Mouse (Mus musculus) neural tube, embryonic 11.5 days (tissue): ENCODE measurements at regions not wholly inside any gene's neighbourhood (a gene's known extent, or its start where the extent isn't known, plus 50 kb on each side); places are given as distances from the start of the nearest gene placed in this dataset.

ENCODE experiments used
- ATAC-seq: fragments of 200-750 bp; cut with Nextera tagmentation; 2 replicates; pipeline ENCODE4 v1.8.0; 2017; ENCODE audit warnings: moderate number of reproducible peaks, mild to moderate bottlenecking, moderate TSS enrichment, moderate library complexity; ENCODE audit not compliant: insufficient read depth, low FRiP score, low TSS enrichment
- DNase-seq: peaks from one replicate; pipeline ENCODE4 v3.0.0-alpha.2; 2015; ENCODE audit warnings: low spot score
- H3K27ac ChIP-seq: fragments of 300-500 bp; sonication (generic); 2 replicates; pipeline ENCODE4 v1.5.1; 2014; ENCODE audit warnings: low read depth, mild to moderate bottlenecking, low read length
- H3K27me3 ChIP-seq: fragments of 300-500 bp; sonication (generic); 2 replicates; pipeline ENCODE4 v1.6.1; 2014; ENCODE audit warnings: mild to moderate bottlenecking, low read length, mixed read lengths; ENCODE audit not compliant: control insufficient read depth, insufficient read depth
- H3K36me3 ChIP-seq: fragments of 300-500 bp; sonication (generic); 2 replicates; pipeline ENCODE4 v1.6.1; 2014; ENCODE audit warnings: mild to moderate bottlenecking, low read length, moderate library complexity, mixed read lengths; ENCODE audit not compliant: control insufficient read depth, insufficient read depth
- H3K4me1 ChIP-seq: fragments of 300-500 bp; sonication (generic); 2 replicates; pipeline ENCODE4 v1.6.1; 2014; ENCODE audit warnings: low read length, mixed read lengths; ENCODE audit not compliant: control insufficient read depth, insufficient read depth
- H3K4me2 ChIP-seq: fragments of 300-500 bp; sonication (generic); 2 replicates; pipeline ENCODE4 v1.6.1; 2014; ENCODE audit warnings: low read depth, mild to moderate bottlenecking, moderate library complexity
- H3K4me3 ChIP-seq: fragments of 300-500 bp; sonication (generic); 2 replicates; pipeline ENCODE4 v1.5.1; 2014; ENCODE audit warnings: low read depth, low read length
- H3K9ac ChIP-seq: fragments of 300-500 bp; sonication (generic); 2 replicates; pipeline ENCODE4 v1.6.1; 2014; ENCODE audit warnings: mild to moderate bottlenecking, low read length
- H3K9me3 ChIP-seq: fragments of 300-500 bp; sonication (generic); 2 replicates; pipeline ENCODE4 v1.6.1; 2016; ENCODE audit warnings: low read length; ENCODE audit not compliant: control insufficient read depth
- WGBS: fragments of 180-500 bp; shearing (Covaris S2); extraction: QIAGEN DNeasy Blood & Tissue Kit; methylation state at CpG from one replicate; pipeline ENCODE4 v1.1.7; 2014; 5-methylcytosine and 5-hydroxymethylcytosine counted together

GRCm38 (mm10) chr14:80482771-80483170, 498.9 kb downstream of the Olfm4 start:
- no peak for ATAC-seq
- 87% methylated on average over 3 of the region's 3 CpGs for WGBS
- H3K27me3 ChIP-seq, result no peaks in the 10 kb centered on the region

DNA sequence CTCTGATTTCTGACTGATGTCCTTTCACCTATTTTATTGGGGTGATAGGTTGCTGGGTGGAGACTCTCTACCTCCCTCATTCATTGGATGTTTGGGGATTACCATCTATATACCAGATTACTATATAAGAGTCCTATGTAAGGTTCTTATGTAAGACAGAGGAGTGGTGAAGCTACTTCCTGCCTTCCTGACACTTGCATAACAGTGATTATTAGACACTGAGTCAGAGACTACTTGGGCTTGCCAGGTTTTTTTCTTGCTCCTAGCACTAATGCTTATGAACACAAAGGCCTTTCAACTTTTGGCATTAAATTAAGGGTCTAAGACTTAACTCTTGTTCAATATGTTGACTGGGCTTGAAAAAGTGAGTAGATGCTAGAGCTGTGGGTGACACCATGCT, 500.4 kb downstream of the Olfm4 start:
- Histone ChIP-seq H3K4me1 (no peaks in the 10 kb centered on the region), H3K36me3 (no peaks in the 10 kb centered on the region), H3K4me3 (no peak overlapping the region), H3K27ac (no peak overlapping the region), H3K4me2 (no peak overlapping the region), H3K27me3 (no peaks in the 10 kb centered on the region), H3K9ac (no peak overlapping the region), H3K9me3 (no peaks in the 10 kb centered on the region)
- no peak for ATAC-seq
- DNase-seq, result no peak

More at GRCm38 (mm10) chr14:80482771-80483170, 498.9 kb downstream of the Olfm4 start:
- no peaks in the 10 kb centered on the region for H3K36me3 ChIP-seq
- no peaks in the 10 kb centered on the region for H3K4me1 ChIP-seq
- no peak overlapping the region for H3K9ac ChIP-seq
- no peaks in the 10 kb centered on the region for H3K9me3 ChIP-seq
- H3K27ac ChIP-seq, result no peak overlapping the region
- H3K4me3 ChIP-seq, result no peak overlapping the region
- DNase-seq, result no peak
- no peak overlapping the region for H3K4me2 ChIP-seq

GRCm38 (mm10) chr14:80485149-80485548, 501.3 kb downstream of the Olfm4 start:
- no peaks in the 10 kb centered on the region for H3K9me3 ChIP-seq
- ATAC-seq (no peak), DNase-seq (no peak)
- H3K4me1 ChIP-seq, result no peaks in the 10 kb centered on the region
- H3K9ac ChIP-seq, result no peak overlapping the region
- H3K27ac ChIP-seq, result no peak overlapping the region
- no peak overlapping the region for H3K4me2 ChIP-seq
- H3K4me3 ChIP-seq, result no peak overlapping the region
- H3K27me3 ChIP-seq, result no peaks in the 10 kb centered on the region
- H3K36me3 ChIP-seq, result no peaks in the 10 kb centered on the region

GRCm38 (mm10) chr14:80486605-80487004, 502.7 kb downstream of the Olfm4 start:
- Histone ChIP-seq H3K27ac (no peak overlapping the region), H3K36me3 (no peaks in the 10 kb centered on the region), H3K27me3 (no peaks in the 10 kb centered on the region), H3K4me3 (no peak overlapping the region), H3K4me2 (no peak overlapping the region), H3K9ac (no peak overlapping the region), H3K4me1 (no peaks in the 10 kb centered on the region), H3K9me3 (no peaks in the 10 kb centered on the region)
- 70% methylated on average over 6 of the region's 6 CpGs for WGBS
- no peak for DNase-seq
- no peak for ATAC-seq

GRCm38 (mm10) chr14:80492043-80492900, 508.4 kb downstream of the Olfm4 start:
- peak; percentile 16 for DNase-seq
- H3K36me3 ChIP-seq, result no peaks in the 10 kb centered on the region
- H3K4me2 ChIP-seq, result no peak overlapping the region
- H3K27me3 ChIP-seq, result no peaks in the 10 kb centered on the region
- no peaks in the 10 kb centered on the region; the same call in 1 of the 2 replicates for H3K4me1 ChIP-seq
- WGBS, result 39% methylated on average over 10 of the region's 10 CpGs
- no peak overlapping the region for H3K4me3 ChIP-seq
- no peak overlapping the region for H3K9ac ChIP-seq
- no peak overlapping the region for H3K27ac ChIP-seq
- ATAC-seq, result peak; percentile 80
- no peaks in the 10 kb centered on the region for H3K9me3 ChIP-seq

- ATAC-seq, result no peak; the same call in 1 of the 2 replicates
- 58% methylated on average over 4 of the region's 4 CpGs for WGBS
- no peak for DNase-seq
Observed at GRCm38 (mm10) chr14:80492901-80493279, 509.0 kb downstream of the Olfm4 start.

GRCm38 (mm10) chr14:80504351-80504750, 520.5 kb downstream of the Olfm4 start:
- no peaks in the 10 kb centered on the region for H3K9me3 ChIP-seq
- H3K36me3 ChIP-seq, result no peaks in the 10 kb centered on the region
- no peak overlapping the region for H3K9ac ChIP-seq
- no peak overlapping the region for H3K4me2 ChIP-seq
- H3K27me3 ChIP-seq, result no peaks in the 10 kb centered on the region
- H3K4me1 ChIP-seq, result no peaks in the 10 kb centered on the region
- H3K4me3 ChIP-seq, result no peak overlapping the region
- no peak overlapping the region for H3K27ac ChIP-seq
- ATAC-seq, result no peak
- no peak for DNase-seq
- WGBS, result 96% methylated on average over 2 of the region's 2 CpGs

More at GRCm38 (mm10) chr14:80492901-80493279, 509.0 kb downstream of the Olfm4 start:
- no peaks in the 10 kb centered on the region for H3K27me3 ChIP-seq
- H3K4me3 ChIP-seq, result no peak overlapping the region
- H3K27ac ChIP-seq, result no peak overlapping the region
- no peaks in the 10 kb centered on the region for H3K36me3 ChIP-seq
- H3K9me3 ChIP-seq, result no peaks in the 10 kb centered on the region
- H3K9ac ChIP-seq, result no peak overlapping the region
- no peak overlapping the region for H3K4me2 ChIP-seq
- no peaks in the 10 kb centered on the region; the same call in 1 of the 2 replicates for H3K4me1 ChIP-seq

DNA sequence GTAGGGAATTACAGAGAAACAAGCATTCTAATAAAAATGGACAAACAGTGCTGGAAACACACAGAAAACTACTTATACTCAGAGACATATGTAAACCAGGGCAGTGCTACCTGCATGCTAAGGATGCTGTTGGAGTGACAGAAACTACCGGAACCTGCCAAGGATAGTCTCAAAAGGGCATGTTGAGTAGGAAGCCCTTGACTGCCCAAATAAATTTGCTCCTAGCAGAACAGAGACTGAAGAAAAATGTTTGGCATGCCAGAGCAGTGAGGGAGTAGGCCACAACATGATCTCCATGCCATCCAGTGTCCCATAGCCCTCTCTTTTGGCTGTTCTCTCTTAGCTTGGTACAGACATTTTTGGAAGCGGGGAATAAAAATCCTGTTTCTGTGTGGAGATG, 532.7 kb downstream of the Olfm4 start:
- Histone ChIP-seq H3K4me2 (no peak overlapping the region), H3K27ac (no peak overlapping the region), H3K27me3 (no peaks in the 10 kb centered on the region), H3K9me3 (no peaks in the 10 kb centered on the region), H3K4me3 (no peak overlapping the region), H3K9ac (no peak overlapping the region), H3K36me3 (no peaks in the 10 kb centered on the region), H3K4me1 (no peaks in the 10 kb centered on the region)
- ATAC-seq (no peak), DNase-seq (no peak)
- 92% methylated on average over 2 of the region's 2 CpGs for WGBS

GRCm38 (mm10) chr14:80521216-80521615, 537.3 kb downstream of the Olfm4 start:
- ATAC-seq (no peak), DNase-seq (no peak)
- WGBS, result 90% methylated on average over 1 of the region's 1 CpGs
- Histone ChIP-seq H3K4me1 (no peaks in the 10 kb centered on the region), H3K9ac (no peak overlapping the region), H3K27me3 (no peaks in the 10 kb centered on the region), H3K27ac (no peak overlapping the region), H3K9me3 (no peaks in the 10 kb centered on the region), H3K4me2 (no peak overlapping the region), H3K4me3 (no peak overlapping the region), H3K36me3 (no peaks in the 10 kb centered on the region)
